Mouse (Mus musculus): ENCODE data around the gene Sh3gl3.
"Not testable (repeated sequence)": the region's sequence is repeated elsewhere in the genome, so short reads cannot be mapped to it uniquely, and the experiment has no call there.

Sh3gl3 gene

DNA sequence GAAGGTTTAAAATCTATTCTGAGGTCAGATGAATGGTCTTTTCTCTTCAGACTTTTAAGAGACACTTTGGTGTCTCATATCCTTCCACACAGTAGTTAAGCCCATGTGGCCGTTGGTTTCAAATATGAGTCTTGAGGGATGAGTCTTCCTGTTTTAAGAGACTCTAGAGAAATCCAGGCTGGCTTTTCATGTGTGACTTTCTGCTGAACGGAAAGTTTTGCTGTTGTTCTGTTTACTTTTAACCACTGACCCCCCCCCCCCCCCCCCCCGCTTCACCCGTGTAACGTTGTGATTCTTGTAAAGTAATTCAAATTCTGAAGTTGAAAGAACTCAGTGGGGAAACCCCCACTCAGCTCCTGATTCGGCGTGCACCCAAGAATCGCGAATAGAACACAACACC lies 61.8 kb downstream of the Sh3gl3 start:
- no peak for DNase-seq (ENCODE audit: low spot score)

DNA sequence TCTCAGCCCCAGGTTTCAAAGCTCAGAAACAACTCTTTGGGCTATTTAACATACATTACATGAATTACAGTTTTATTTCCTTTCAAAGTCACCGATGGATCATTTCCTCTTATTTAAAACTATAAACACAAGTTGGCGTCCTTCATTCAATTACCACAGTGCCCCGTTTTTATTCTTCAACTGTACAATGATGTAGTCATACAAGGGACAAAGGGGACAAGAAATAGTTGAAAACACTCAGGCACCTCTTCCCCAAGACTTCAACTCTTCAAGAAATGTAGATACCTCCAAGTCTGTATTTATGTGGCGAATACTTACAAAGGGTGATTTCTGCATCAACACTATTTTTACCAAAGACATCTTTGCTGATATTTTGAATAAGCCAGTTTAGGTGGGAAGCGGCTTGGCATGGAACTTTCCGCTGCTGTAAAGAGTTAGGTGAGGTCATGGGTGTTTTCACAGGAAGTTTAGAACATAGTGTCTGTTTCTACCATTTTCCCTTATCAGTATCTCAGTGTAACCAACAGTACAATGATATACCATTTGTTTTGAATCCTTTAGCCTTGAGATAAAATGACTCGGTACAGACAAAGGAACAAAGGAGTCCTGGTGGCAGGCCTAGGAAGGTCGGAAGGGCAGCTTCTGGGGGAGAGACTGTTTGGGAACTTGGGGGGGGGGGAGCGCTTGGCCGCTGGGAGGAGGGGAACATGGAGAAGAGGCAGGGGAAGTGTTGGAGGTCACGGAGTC lies 62.7 kb downstream of the Sh3gl3 start:
- DNase-seq (ENCODE audit: low spot score) = no peak

DNA sequence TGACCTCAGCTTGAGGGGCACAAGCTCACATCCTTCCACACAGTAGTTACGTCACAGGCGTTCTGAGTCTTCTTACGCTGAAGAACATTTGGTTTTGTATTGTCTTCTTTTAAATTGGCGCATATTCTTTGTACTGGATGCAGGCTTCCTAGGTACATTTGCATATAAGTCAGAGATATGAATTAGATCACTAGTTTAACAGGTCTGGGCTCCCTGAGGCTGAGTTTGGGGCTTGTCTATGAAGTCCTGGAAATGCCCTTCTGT lies 63.2 kb downstream of the Sh3gl3 start:
- no peak for DNase-seq (ENCODE audit: low spot score)

DNA sequence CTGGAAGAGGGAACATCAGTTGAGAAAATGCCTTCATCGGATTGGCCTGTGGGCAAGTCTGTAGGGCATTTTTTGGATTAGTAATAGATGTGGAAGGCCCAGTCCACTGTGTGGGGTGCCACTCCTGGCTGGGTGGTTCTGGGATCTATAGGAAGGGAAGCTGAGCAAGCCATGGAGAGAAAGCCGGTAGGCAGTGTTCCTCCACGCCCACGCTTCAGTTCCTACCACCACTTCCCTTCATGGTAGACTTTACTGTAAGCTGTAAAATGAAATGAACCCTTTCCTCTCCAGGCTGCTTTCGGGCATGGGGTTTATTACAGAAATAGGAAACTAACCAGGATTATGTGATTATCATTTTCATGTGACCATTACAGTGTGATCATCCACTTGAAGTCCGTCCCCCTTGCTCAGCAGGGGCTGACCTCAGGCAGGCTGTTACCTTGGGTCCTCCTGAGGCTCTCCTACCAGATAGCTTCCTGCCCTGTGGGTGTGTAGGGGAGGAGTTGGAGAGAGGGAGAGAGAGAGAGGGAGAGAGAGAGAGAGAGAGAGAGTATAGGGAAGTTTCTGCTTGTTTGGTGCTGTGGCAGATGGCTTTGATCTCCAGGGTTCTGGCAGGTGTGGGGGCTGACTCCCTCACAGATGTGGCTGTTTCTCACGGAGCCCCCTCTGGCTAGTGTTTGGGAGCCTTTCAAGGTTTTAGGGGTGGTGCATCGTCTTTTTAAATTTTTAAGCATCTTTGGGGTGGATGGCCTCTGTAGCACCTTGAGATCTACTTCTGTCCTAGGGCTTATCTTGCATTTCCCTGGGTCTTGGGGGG lies 67.0 kb downstream of the Sh3gl3 start:
- DNase-seq (ENCODE audit: low spot score) = no peak

DNA sequence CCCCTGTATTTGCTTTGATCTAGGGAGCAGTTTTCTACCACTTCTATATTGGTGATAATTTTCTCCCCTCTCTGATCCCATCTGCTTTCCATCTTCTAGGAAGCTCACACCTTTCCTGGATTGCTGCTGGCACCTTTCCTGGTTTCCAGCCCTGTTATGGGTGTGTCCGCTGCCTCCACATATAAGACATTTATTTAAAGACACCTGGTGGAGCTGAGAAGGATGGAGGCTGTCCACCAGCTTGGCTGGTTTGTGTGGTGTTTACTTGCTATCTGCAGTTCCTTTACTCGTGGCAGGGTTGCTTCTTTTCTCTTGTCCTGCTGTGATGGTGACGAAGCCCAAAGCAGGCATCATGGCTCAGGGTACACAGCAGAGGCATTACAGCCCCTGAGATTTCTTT lies 71.1 kb downstream of the Sh3gl3 start:
- no peak for DNase-seq (ENCODE audit: low spot score)

DNA sequence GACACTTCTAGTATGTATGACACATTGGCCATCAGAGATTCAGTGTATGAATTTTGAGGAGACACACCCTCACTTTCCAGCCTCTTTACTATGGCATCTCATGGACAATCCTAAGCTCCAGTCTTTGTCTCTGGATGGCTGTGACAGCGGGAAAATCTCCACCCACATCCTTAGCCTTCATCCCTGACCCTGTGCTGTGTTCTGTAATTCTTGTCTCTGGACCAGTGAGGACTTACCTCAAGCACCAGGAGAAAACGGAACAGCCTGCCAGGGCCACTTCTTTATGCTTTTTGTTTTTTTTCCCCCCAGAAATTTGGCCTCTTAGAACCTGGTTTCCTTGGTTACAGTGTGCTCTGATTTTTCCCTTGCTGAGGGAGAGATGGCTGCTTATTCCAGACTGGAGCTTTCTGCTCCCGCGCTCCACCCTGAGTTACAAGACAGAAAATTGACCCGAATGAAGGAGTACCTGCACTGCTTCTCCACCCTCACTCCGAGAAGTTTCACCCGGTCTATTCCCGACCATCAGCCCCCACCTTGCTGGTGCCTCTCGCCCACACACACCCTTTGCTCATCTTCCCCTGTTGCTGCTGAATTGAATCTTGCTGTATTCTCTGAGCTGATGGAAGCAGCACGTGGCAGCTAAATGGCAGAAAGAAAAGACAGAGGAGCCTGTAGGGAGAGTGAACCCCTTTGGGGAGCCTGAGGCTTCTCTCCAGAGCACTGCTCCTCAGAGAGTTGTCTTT lies 75.5 kb downstream of the Sh3gl3 start:
- DNase-seq (ENCODE audit: low spot score) = no peak

DNA sequence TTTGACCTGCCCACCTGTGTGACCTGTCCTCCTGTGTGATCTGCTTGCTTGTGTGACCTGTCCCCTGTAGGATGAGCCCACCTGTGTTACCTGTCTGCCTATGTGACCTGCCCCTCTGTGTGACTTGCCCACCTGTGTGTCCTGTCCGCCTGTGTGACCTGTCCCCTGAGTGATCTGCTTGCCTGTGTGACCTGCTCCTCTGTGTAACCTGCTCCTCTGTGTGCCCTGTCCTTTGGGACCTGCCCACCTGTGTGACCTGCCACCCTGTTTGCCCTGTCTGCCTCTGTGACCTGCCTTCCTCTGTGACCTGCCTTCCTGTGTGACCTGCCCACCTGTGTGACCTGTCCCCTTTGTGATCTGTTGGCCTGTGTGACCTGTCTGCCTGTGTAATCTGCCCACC lies 79.7 kb downstream of the Sh3gl3 start:
- no peak for DNase-seq (ENCODE audit: low spot score)

DNA sequence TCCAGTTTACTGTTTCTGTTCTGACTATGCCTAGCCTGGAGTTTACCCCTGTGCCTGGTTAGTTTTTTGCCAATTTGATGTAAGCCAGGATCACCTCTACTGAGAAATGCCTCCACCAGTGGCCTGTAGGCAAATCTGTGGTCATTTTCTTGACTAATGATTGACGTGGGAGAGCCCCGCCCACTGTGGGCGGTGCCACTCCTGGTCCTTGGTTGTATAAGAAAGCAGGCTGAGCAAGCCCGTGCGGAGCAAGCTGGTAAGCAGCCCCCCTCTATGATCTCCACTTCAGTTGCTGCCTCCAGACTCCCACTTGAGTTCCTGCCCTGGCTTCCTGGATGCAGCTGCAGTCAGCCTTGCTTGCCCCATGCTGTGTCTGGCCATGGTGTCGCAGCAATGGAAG lies 83.3 kb downstream of the Sh3gl3 start:
- DNase-seq (ENCODE audit: low spot score) = no peak

DNA sequence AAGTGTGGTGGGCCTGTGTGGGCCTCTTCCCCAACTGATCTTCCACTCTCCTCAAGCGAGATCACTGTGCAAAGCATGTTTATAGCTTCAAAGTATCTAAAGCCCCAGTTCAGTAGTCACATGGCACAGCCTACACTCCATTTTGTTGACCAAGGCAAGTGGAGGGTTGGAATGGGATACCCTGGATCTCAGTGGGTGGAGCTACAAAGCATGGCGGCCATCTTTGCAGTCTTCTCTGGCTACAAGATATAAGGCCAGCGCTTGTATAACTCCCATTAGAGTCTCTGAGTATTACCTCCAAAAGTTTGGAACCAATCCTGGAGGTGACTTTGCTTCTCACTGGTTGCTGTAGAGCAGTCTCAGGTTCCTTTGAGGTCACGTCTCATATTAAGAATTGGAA lies 83.9 kb downstream of the Sh3gl3 start:
- no peak for DNase-seq (ENCODE audit: low spot score)

DNA sequence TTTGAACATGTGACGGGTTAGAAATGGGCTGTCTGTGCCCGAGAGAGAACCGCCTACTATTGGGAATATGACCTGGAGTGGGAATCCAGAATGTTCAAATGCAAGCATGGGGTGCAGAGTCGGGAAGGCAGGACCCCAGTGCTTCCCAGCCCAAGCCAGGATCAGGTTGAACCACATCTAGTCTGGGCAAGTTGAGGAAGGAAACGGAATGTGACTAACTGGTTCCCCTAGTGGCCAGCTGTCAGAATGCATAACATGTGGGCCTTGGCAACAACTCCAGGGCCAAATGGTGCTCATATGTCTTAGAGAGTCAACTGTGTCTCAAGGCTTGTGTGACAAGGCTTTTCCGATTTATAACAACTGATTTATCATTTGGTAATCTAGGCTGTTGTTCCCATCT lies 86.6 kb downstream of the Sh3gl3 start:
- no peak for DNase-seq (ENCODE audit: low spot score)

DNA sequence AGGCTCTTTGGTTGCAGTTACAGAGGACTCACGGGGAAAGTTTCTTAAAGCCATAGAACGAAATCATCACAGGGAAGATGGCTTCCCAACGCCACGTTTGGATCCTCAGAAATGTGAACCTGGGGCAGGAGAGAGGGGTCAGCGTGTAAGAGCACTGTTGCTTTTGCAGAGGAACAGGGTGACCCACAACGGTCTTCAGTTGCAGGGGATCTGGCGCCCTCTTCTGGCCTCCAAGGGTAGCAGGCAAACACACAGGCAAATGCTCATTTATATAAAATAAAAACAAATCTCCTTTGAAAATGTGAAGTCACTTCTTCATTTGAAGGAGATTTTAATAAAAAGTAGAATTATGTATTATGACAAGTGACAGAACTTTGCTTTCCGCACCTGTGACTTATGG lies 89.5 kb downstream of the Sh3gl3 start:
- no peak for DNase-seq (ENCODE audit: low spot score)

DNA sequence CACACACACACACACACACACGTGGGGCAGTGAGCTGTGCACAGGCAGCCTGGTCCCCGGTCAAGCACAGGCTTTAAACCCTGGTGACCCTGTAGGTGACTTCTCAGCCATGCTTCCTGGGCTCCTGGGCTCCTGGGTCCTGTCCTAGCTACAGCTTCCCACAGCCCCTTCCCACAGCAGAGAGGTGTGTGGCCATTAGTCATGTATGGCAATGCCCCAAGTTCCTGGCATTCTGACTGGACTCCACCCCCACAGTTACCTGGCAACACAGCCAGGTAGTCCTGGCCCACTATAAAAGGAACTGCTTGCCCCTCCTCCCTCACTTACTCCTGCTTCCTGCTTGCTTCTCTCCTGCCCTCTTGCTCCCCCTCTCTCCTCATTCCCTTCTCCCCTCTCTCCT lies 90.5 kb downstream of the Sh3gl3 start:
- DNase-seq (ENCODE audit: low spot score) = no peak

DNA sequence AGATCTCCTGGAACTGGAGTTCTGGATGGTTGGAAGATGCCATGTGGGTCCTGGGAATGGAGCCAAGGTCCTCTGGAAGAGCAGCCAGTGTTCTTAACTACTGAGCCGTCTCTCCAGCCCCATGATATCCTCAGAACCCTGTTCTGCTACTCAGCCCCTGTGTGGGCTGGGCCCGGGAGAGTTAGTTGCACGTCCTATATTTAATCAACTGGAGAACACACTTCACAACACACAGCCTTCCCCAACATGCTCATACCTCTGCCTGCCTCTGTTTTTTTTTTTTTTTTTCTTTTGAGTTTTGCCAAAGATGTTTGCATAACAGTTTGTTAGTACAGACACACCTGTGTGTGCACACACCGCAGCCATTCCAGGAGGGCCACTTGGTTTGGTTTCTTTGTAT lies 91.7 kb downstream of the Sh3gl3 start:
- DNase-seq (ENCODE audit: low spot score) = no peak

DNA sequence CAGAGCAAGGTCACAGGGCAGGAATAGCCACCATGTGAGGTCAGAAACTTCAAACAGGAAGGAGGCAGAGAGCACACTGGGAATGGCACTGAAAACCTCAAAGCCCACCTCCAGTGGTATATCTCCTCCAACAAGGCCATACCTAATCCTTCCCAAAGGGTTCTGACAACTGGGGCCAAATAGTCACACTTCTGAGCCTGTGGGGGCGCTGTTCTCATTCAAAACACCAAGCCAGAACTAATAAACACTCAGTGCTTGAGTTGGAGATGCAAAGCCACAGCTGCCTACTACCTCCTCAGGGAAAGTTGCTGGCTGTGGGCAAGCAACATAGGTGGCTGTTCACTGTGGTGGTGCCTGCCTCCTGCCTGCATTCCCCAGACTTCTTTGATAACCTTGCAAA lies 96.3 kb downstream of the Sh3gl3 start:
- no peak for DNase-seq (ENCODE audit: low spot score)

DNA sequence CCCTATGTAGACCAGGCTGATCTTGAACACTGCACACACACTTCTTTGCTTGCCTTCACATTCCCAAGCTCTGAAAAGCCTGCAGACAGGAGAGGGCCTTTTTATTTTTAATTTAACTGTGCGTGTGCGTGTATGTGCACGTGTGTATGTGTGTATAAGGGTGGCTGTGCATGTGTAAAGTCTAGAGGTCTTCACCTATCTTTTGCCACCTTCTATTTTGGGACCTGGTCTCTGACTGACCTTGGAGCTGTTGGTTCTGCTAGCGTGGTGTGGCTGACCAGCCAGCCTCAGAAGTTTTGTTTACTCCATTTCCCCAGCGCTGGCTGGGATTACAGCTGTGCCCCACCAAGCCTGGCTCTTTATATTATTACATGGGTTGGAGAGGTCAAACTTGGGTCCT lies 98.1 kb downstream of the Sh3gl3 start:
- DNase-seq (ENCODE audit: low spot score) = no peak

DNA sequence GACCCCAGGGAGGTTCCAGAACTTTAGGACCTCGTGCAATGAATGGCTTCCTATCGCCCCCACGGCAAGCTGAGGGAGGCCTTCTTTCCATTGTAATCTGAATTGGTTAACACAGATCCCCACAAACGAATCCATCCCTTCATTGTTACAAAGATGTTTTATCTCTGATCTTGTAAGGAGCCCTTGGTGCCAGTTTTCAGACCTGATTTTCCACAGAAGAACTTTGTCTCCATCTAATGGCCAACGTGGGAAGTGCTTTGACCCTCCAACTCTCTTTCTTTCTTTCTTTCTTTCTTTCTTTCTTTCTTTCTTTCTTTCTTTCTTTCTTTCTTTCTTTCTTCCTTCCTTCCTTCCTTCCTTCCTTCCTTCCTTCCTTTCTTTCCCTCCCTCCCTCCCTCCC lies 99.2 kb downstream of the Sh3gl3 start:
- not testable (repeated sequence) for DNase-seq (ENCODE audit: low spot score)

DNA sequence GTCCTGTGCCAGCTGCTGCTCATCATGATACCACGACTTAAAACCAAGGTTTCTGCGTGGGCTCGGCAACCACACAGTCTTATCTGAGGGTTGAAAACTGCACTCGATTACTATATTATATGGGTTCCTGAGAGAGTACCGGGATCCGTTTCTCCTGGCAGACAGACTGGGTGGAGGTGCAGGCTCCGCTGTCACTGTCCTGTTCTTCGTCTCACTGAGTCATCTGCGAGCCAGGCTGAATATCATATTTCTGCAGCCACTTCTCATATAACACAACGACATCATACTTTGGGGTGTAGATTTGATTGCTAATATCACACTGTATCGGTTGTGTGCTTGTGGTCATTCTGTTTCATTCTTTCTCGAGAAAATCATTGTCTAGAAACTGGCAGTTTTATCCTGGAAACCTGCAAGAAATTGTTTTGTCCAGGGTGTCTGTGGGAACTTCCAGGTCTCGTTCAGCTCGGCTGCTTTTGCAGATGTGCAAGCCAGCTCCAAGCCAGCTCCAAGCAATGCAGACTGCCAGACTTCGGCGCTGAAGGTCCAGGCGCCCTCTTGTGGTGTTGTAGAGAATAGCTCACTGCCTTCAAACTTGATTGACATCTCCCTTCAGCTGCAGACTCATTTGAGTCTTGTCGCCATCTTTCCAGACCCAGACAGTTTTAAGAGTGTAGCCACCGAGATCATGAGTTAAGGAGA lies 100.5 kb downstream of the Sh3gl3 start:
- no peak for DNase-seq (ENCODE audit: low spot score)

DNA sequence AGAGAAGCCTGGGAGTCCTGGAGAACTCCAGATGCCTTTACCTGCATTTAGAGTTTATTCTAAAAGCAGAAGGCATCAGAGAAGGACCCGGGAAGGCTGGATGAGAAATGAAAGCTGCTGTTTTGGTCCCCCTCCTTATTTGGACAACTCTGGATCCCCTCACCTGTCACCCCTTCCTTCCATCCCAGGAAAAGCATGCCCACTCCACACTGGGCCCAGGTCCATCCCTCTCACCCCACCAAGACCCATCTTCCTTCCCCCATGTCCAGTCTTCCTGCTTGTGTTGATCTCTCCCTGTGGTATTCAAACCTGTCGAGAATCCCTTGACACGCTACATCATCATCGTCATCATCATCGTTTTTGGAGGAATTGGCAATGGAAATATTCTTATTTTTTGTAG lies 101.3 kb downstream of the Sh3gl3 start:
- no peak for DNase-seq (ENCODE audit: low spot score)

DNA sequence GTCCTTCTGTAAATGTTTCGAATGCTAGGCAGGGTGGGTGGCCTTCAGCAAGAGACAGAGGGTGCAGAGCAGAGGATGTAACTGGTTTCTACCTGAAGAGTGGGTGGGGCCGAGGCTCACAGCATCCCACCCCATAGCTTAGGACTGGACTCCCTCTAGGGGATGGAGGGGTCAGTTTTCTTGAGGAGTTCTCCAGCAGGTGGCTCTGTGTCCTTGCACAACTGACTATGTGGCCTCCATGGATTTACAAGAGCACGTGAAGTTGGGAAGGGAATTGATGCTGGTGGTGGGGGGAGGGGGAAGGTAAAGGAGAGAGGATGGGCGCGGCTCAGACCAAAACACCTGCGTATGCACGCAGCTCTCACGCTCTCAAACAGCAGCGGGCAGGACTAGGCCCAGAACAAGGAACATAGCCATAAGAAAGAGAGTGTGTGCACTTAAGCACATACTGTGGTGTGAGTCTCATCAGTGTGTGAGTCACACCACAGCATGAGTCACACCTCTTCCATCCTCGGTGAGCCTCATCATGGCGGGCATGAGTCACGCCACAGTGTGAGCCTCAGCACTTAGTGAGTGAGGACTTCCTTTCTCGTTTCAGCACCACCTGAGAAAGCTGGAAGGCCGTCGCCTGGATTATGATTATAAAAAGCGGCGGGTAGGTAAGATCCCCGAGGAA lies 102.0 kb downstream of the Sh3gl3 start:
- DNase-seq (ENCODE audit: low spot score) = no peak

DNA sequence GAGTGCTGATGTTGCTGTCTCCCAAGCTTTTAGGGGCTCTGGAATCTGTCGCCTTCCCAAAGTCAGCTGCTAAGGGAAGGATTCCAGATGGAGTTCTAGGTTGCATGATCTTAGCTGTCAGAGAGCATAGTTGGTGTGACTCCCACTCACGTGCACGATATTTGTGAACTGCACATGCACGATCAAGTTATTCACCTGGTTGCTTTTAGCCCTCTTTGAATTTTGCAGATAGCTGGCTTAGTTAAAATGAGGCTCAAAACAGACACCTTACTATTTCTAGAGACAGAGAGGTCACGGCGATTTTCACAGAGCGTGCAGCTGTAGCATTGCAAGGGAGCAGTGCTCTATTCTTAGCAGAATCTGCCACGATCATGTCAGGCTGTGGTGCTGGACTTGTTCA lies 108.4 kb downstream of the Sh3gl3 start:
- no peak for DNase-seq (ENCODE audit: low spot score)

DNA sequence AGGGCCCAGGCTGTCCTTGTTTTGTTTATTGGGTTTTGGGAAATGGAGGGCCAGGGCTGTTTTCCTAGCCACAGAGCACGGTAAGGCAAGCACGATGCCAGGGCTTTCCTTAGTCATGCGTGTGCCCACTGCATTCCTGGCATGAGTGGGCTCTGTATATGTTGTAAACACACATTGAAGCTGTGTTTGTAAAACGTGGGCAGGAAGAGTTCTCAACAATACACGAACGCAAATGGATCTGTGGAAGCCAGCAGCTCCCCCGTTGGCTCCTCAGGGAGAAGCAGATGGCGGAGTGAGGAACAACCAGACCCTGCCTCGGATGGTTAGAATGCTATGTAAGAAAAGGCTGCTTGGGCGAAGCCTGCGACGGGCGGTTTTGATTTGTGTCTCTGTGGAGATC lies 108.8 kb downstream of the Sh3gl3 start:
- no peak for DNase-seq (ENCODE audit: low spot score)

DNA sequence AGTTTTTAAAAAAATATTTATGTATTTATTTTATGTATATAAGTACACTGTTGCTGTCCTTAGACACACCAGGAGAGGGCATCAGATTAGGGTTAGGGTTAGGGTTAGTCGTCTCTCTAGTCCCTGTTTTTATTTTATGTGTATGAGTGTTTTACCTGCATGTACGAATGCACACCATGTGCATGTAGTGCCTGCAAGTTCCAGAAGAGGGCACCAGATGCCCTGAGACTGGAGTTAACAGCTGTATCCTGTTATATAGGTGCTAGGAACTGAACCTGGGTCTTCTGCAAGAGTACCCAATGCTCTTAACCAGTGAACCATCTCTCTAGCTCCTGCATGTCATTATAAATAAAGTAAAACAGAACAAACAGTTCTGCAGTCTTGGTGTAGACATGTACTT lies 113.6 kb downstream of the Sh3gl3 start:
- no peak for DNase-seq (ENCODE audit: low spot score)
